Mouse (Mus musculus) neural tube, embryonic 12.5 days (tissue): Measurements from ENCODE around the gene Myt1. TPM values are rescaled to one million over a fixed set of nuclear protein-coding genes. Genes with fewer than 3 reads are reported as not detected.

Source experiments
- ATAC-seq: fragments of 200-750 bp; cut with Nextera tagmentation; 2 replicates; pipeline ENCODE4 v1.8.0; 2017; ENCODE audit warnings: low read depth, mild to moderate bottlenecking, moderate TSS enrichment, moderate library complexity; ENCODE audit not compliant: low FRiP score
- H3K27ac ChIP-seq: fragments of 300-500 bp; sonication (generic); 2 replicates; pipeline ENCODE4 v1.5.1; 2016
- H3K27me3 ChIP-seq: fragments of 300-500 bp; sonication (generic); replicated peaks from 2 replicates; pipeline ENCODE4 v1.6.1; 2016; ENCODE audit warnings: mild to moderate bottlenecking
- H3K36me3 ChIP-seq: fragments of 300-500 bp; sonication (generic); 2 replicates; pipeline ENCODE4 v1.6.1; 2016; ENCODE audit warnings: mild to moderate bottlenecking
- H3K4me1 ChIP-seq: fragments of 300-500 bp; sonication (generic); 2 replicates; pipeline ENCODE4 v1.6.1; 2016
- H3K4me2 ChIP-seq: fragments of 300-500 bp; sonication (generic); replicated peaks from 2 replicates; pipeline ENCODE4 v1.6.1; 2016; ENCODE audit warnings: mild to moderate bottlenecking
- H3K4me3 ChIP-seq: fragments of 300-500 bp; sonication (generic); 2 replicates; pipeline ENCODE4 v1.5.1; 2016
- H3K9ac ChIP-seq: fragments of 300-500 bp; sonication (generic); 2 replicates; pipeline ENCODE4 v1.6.1; 2016; ENCODE audit warnings: mild to moderate bottlenecking
- H3K9me3 ChIP-seq: fragments of 300-500 bp; sonication (generic); 2 replicates; pipeline ENCODE4 v1.6.1; 2016; ENCODE audit warnings: mild to moderate bottlenecking
- WGBS: fragments of 180-500 bp; shearing (Covaris S2); methylation state at CpG from one replicate; pipeline ENCODE4 v1.1.7; 2016; 5-methylcytosine and 5-hydroxymethylcytosine counted together
- polyA plus RNA-seq: library from polyadenylated mRNA; unstranded; fragments of >200 nt; fragmentation: Nextera tagmentation; extraction: Ambion mirVana; gene quantifications from 2 replicates; pipeline ENCODE4 v1.2.1, GENCODE M21; 2016

Myt1 gene
- 70.4 and 79.3 TPM in 2 replicates for polyA plus RNA-seq

DNA sequence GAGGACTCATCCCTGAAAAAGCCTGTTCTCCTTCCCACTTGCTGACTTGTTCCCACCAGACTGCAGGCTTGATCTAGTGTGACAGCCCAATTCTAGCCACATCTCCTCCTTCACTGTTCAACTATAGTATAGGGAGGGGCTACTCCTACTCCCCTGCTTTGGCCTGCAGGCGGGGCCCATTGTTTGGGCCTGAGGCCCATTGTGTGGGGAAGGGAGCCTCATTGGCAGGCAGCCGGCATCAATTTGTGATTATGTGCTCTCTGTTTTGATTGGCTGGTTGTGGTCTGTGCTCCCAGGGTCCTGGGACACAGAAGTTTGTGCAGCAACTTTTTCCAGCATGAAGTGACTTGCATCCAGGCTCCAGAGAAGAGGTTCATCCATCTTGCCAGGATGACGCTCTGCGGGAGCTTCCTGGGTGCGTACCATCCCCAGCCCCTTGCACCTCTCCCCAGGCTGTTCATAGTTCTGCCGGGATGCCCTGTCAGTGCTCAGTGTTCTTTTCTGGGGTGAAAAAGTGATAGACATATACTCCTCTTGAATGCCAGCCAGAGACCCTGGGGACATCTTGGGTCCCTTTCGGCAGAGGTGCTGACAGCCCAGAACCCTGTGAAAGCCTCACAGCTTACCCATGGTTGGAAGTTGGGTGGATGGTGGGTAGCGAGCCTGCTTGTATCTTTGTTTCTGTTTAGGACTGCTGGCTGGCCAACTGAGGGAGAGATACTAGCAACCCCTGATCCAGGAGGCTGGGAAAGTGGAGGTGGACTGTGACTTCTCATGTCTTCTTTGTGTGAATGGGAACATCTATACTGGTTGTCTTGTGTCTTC is at the start of gene Myt1:
TSS of gene Myt1 (plus strand) at position 327 of the 825 bp plus-strand sequence.
- peak within 1 kb of the TSS; percentile 74 for H3K27ac ChIP-seq
- ATAC-seq, result peak; percentile 77
- peak within 1 kb of the TSS; percentile 48 for H3K9ac ChIP-seq
- no peaks in the 10 kb centered on the region for H3K9me3 ChIP-seq
- no peaks in the 10 kb centered on the region for H3K36me3 ChIP-seq
- peaks cover 35% of the 10 kb centered on the region for H3K4me1 ChIP-seq
- peak within 1 kb of the TSS; percentile 75 for H3K4me2 ChIP-seq
- no peaks in the 10 kb centered on the region for H3K27me3 ChIP-seq
- peak within 1 kb of the TSS; percentile 34 for H3K4me3 ChIP-seq
- WGBS, result 18% methylated on average over 8 of the region's 8 CpGs

DNA sequence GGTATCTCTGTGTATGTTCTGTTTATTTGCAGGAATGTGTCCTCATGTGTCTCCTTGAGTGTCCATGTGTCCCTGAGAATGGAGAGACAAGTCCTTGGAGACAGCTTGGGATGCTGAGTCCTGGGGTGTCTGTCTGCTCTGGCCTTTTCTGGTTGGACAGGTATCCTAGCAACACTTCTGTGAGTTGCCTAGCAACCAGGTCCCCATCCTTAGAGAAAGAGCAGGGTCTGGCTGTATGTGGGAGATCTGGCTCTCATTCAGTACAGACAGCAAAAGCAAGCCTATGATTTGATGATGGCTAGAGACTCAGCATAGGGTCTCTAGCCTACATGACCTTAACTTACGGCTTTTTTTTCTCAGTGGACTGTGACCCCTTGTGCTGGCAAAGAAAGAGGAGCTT is 49.4 kb upstream of the Myt1 start:
- Histone ChIP-seq H3K4me1 (peaks cover 9% of the 10 kb centered on the region), H3K4me3 (no peak overlapping the region), H3K36me3 (no peaks in the 10 kb centered on the region), H3K4me2 (peak overlapping the region; percentile 58), H3K9me3 (no peaks in the 10 kb centered on the region), H3K27ac (no peak overlapping the region), H3K27me3 (no peaks in the 10 kb centered on the region), H3K9ac (no peak overlapping the region)
- ATAC-seq, result peak; percentile 38
- 49% methylated on average over 1 of the region's 1 CpGs for WGBS

DNA sequence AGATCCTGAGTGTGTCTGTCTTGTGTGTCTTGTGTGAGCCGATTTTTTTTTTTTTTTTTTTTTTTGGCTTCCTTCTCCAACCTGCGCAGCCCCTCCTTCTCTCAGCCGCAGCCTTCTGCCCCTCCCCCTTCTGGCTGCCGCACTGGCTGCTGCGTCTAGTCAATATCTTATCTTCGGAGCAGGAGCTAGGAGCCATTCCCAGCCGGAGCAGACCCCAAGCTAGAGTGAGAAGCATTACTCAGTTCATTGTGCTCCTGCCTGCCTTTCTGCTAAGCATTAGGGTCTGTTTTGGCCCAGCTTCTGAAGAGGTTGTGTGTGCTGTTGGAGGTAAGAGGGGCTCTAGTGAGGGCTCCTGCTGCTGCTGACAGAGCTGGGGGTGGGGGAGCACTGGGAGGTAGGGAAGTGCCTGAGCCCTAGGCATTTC is 48.2 kb upstream of the Myt1 start, which contains the start of gene Oprl1:
TSS of gene Oprl1 (plus strand) at position 114 of the 424 bp plus-strand sequence.
- peak within 1 kb of the TSS; percentile 43 for H3K4me3 ChIP-seq
- peak within 1 kb of the TSS; percentile 47 for H3K27ac ChIP-seq
- ATAC-seq, result peak; percentile 43; the same call in 1 of the 2 replicates
- H3K4me1 ChIP-seq, result peaks cover 9% of the 10 kb centered on the region
- H3K36me3 ChIP-seq, result 0 out of 2 replicates have a peak, but pooled peaks cover 4% of the 10 kb centered on the region
- H3K9me3 ChIP-seq, result no peaks in the 10 kb centered on the region
- peak within 1 kb of the TSS; percentile 58 for H3K4me2 ChIP-seq
- no peaks in the 10 kb centered on the region for H3K27me3 ChIP-seq
- H3K9ac ChIP-seq, result peak within 1 kb of the TSS; percentile 62
- WGBS, result 3% methylated on average over 7 of the region's 7 CpGs

DNA sequence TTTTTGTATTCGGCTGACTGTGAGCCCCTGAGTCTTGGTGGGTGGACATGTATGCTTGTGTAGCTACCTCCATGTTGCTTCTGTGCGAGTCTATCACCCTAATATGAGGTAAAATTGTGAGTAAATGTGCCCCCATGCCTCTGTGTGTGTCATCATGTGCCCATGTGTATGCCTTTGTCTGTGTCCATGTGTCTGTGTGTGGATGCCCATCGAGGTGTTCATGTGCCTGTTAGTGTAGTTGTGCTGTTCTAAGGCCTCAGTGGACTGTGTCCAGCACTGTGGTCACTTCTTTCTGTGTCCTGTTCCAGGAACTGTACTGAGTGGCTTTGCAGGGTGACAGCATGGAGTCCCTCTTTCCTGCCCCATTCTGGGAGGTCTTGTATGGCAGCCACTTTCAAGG is 47.8 kb upstream of the Myt1 start:
- peak overlapping the region; percentile 43 for H3K4me3 ChIP-seq
- H3K27ac ChIP-seq, result peak overlapping the region; percentile 47; the same call in 1 of the 2 replicates
- H3K9ac ChIP-seq, result peak overlapping the region; percentile 62
- H3K4me2 ChIP-seq, result peak overlapping the region; percentile 58
- H3K9me3 ChIP-seq, result no peaks in the 10 kb centered on the region
- H3K4me1 ChIP-seq, result peaks cover 9% of the 10 kb centered on the region
- 83% methylated on average over 3 of the region's 3 CpGs for WGBS
- peaks cover 4% of the 10 kb centered on the region; the same call in 1 of the 2 replicates for H3K36me3 ChIP-seq
- no peaks in the 10 kb centered on the region for H3K27me3 ChIP-seq
- peak; percentile 14; the same call in 1 of the 2 replicates for ATAC-seq

DNA sequence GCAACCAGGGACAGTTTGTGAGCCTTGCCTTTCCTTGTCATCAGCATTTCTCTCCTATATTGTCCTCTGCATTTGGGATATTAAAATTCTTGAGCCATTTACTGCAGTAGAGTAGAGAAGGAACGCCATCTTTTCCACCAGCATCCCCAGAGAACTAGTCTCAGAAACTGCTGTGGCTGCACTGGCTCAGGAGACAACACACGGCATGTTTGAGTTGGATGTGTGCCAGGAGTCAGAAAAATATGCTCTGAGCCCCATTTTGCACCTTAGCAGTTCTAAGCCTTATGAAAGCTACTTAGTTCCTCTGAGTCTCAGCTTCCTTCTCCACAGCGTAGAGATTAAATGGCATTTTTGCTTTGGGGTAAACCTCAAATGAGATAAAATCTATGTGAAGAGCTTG is 46.1 kb upstream of the Myt1 start:
- H3K4me1 ChIP-seq, result peaks cover 9% of the 10 kb centered on the region
- 73% methylated on average over 3 of the region's 3 CpGs for whole genome bisulfite sequencing

DNA sequence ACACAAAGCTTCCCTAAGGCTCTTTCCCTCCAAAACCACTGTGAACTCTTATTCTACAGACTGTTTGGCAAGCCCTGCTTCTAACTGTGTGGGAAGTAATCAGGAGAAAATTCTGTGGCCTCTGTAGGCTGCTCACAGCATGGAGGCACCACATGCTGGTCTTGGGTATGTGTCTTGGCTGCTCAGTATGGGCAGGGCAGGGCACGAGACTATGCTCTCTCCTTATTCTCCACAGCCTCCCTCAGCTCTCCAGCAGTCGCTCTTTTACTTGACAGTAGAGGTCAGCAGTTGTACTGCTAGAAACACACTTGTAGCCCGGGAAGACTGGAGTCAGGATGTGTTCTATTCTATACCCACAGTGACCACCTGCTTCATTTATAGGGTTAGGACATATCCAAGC is 43.1 kb upstream of the Myt1 start:
- H3K36me3 ChIP-seq, result peaks cover 4% of the 10 kb centered on the region; the same call in 1 of the 2 replicates
- no peak overlapping the region for H3K9ac ChIP-seq
- no peak overlapping the region for H3K4me3 ChIP-seq
- H3K4me2 ChIP-seq, result no peak overlapping the region
- H3K27me3 ChIP-seq, result no peaks in the 10 kb centered on the region
- WGBS, result 43% methylated on average over 3 of the region's 3 CpGs
- no peak overlapping the region for H3K27ac ChIP-seq
- H3K9me3 ChIP-seq, result no peaks in the 10 kb centered on the region
- no peak for ATAC-seq
- no peaks in the 10 kb centered on the region; the same call in 1 of the 2 replicates for H3K4me1 ChIP-seq

More for the DNA sequence above, 46.1 kb upstream of the Myt1 start:
- peaks cover 4% of the 10 kb centered on the region; the same call in 1 of the 2 replicates for H3K36me3 ChIP-seq
- no peak overlapping the region for H3K4me3 ChIP-seq
- H3K4me2 ChIP-seq, result peak overlapping the region; percentile 58
- H3K27me3 ChIP-seq, result no peaks in the 10 kb centered on the region
- H3K9me3 ChIP-seq, result no peaks in the 10 kb centered on the region
- ATAC-seq, result no peak
- no peak overlapping the region for H3K27ac ChIP-seq
- H3K9ac ChIP-seq, result no peak overlapping the region

DNA sequence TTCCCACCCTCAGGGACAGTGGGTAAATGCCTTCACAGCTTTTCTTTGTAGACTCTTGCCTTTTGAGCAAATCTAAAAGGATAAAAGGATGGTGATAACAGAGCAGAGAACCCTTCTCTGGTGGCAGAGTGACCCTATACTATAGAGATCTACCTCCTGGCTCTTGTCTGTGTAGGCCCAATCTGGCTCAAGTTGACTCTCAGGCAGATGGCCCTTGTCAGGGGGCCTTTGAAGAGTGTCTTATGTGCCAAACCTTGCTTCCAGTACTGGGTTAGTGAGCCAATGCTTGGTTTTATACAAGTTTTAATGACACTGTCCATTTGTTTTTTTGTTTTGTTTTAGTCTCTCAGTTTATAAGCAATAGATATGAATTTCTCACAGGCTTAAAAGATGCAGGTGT is 41.9 kb upstream of the Myt1 start:
- ATAC-seq, result no peak
- Histone ChIP-seq H3K27ac (no peak overlapping the region), H3K36me3 (peaks cover 4% of the 10 kb centered on the region; the same call in 1 of the 2 replicates)

DNA sequence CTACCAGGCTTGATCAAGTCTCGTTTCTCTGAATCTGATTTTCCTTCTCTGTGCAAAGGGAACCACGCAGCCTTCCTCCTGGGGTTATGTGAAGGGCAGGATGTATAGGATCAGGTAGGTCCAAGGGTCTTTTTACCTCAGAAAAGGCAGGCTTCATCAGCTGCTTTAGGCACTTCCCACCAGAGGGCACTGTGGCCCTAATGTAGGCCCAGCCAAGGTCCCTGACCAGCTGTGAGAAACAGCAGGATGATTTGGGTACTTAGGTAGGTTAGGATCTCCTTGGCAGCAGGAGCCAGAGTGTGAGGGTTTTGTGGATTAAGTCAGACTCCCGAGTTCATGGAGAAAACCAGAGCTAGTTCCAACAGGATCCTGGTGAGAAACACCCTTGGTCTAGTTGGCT is 40.9 kb upstream of the Myt1 start:
- 0 out of 2 replicates have a peak, but pooled peaks have one; percentile 41 for ATAC-seq
- 18% methylated on average over 3 of the region's 3 CpGs for WGBS
- H3K4me1 ChIP-seq, result no peaks in the 10 kb centered on the region
- H3K4me3 ChIP-seq, result no peak overlapping the region
- no peak overlapping the region for H3K9ac ChIP-seq
- H3K36me3 ChIP-seq, result peaks cover 4% of the 10 kb centered on the region; the same call in 1 of the 2 replicates
- no peaks in the 10 kb centered on the region for H3K27me3 ChIP-seq
- no peaks in the 10 kb centered on the region for H3K9me3 ChIP-seq
- no peak overlapping the region for H3K27ac ChIP-seq
- no peak overlapping the region for H3K4me2 ChIP-seq

More for the DNA sequence above, 41.9 kb upstream of the Myt1 start:
- H3K9ac ChIP-seq, result no peak overlapping the region
- H3K9me3 ChIP-seq, result no peaks in the 10 kb centered on the region
- H3K4me3 ChIP-seq, result no peak overlapping the region
- no peaks in the 10 kb centered on the region; the same call in 1 of the 2 replicates for H3K4me1 ChIP-seq
- H3K27me3 ChIP-seq, result no peaks in the 10 kb centered on the region
- no peak overlapping the region for H3K4me2 ChIP-seq

DNA sequence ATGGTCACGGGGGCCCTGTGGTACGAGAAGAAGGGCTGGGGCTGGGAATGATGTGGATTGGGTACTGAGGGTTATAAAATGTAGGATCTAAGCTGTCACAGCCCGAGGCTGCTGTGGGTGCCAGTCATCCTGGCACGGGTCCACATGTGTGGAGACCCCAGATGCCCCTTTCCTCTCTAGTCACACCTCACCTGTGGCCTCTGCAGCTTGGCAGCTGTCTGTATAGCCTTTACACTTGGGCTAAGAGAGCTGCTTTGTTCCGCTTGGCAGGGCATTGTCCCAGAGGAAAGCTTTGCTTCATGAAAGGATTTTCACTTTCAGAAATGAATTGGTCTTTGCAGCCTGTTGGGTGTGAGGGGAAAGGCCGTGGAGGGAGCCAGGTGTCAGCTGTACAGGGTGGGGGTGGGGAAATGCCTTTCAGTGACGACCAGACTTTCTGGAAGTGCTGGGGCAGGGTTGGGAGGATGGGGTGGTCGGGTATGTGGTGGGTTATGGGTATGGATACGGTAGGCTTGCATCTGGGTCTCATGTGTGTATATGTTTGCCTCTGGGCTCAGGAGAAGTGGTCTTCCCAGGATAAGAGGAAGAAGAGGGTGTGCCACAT is 35.4 kb upstream of the Myt1 start:
- Histone ChIP-seq H3K36me3 (no peaks in the 10 kb centered on the region), H3K4me2 (no peak overlapping the region), H3K4me1 (peaks cover 6% of the 10 kb centered on the region; the same call in 1 of the 2 replicates), H3K27me3 (no peaks in the 10 kb centered on the region), H3K9me3 (no peaks in the 10 kb centered on the region), H3K9ac (no peak overlapping the region), H3K4me3 (no peak overlapping the region), H3K27ac (no peak overlapping the region)
- 50% methylated on average over 9 of the region's 9 CpGs for WGBS
- ATAC-seq, result peak; percentile 65

DNA sequence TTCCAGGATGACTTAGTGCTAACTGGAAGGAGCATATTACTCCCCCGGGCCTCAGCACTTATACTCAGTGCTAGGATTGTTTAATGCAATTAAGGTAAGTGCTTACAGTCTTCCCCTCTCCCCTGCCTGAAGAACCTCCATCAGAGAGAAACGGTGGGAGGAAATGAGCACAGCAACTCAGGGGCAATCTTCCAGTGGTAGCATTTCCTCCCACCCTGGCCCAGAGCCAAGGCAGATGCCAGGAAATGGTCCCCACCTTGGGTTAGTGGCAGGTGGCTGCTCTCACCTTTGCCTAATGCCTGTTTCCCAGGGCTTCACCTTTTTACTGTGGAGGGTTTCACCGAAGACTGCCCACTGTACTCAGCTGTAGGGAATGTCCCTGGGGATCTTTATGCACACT is 33.1 kb upstream of the Myt1 start:
- H3K9me3 ChIP-seq, result no peaks in the 10 kb centered on the region
- no peak overlapping the region for H3K4me3 ChIP-seq
- no peak overlapping the region for H3K9ac ChIP-seq
- no peaks in the 10 kb centered on the region for H3K36me3 ChIP-seq
- H3K4me2 ChIP-seq, result no peak overlapping the region
- WGBS, result 64% methylated on average over 3 of the region's 3 CpGs
- H3K27me3 ChIP-seq, result no peaks in the 10 kb centered on the region
- no peak overlapping the region for H3K27ac ChIP-seq
- ATAC-seq, result no peak
- peaks cover 6% of the 10 kb centered on the region; the same call in 1 of the 2 replicates for H3K4me1 ChIP-seq

DNA sequence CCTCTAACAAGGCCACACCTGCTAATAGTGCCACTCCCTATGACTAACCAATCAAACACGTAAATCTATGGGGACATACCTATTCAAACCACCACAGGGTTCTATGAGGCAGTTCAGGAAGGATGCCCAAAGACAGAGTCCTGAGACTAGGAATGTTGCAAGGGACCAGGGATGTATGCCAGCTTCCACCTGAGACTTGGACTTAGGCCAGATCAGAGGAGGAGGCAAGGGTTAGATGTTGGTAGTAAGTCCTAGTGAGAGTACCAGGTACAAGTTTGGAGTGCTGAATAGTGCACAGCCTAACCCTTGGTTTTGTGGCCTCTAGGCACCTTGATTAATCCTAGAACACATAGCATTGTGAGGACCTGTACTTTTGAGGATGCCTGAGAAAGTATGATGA is 10.5 kb upstream of the Myt1 start:
- no peak overlapping the region for H3K4me2 ChIP-seq
- H3K9me3 ChIP-seq, result no peaks in the 10 kb centered on the region
- 79% methylated on average over 1 of the region's 1 CpGs for WGBS

DNA sequence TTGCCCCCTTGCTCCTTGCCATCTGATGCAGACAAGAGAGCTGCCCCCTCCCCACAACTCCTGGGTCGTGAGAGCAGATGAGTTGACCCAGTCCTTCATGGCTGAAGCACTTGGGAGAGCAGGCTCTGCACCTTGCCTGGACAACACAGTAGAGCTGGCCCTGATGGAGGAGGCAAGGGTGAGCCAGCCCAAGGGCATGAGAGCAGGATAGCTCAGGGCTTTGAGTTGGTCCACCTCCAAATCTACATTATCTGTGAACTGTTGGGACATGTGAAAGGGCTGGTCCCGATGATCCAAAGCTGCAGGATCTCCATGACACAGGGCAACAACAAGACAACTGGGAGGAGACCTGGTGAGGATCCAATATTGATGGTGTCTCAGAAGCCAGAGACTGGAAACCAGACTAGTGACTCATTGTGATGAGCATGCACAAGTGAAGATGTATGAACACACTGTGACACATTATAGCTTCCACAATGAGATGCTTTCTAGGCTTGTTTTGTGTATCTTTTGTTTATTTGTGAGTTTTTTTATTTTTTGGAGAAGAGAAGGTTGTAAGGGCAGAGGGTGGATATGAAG is 4.9 kb upstream of the Myt1 start:
- H3K4me3 ChIP-seq, result no peak overlapping the region
- H3K27ac ChIP-seq, result no peak overlapping the region
- ATAC-seq, result no peak
- peaks cover 16% of the 10 kb centered on the region for H3K4me1 ChIP-seq
- WGBS, result 61% methylated on average over 2 of the region's 2 CpGs
- H3K27me3 ChIP-seq, result no peaks in the 10 kb centered on the region
- H3K36me3 ChIP-seq, result no peaks in the 10 kb centered on the region
- H3K4me2 ChIP-seq, result no peak overlapping the region
- no peak overlapping the region for H3K9ac ChIP-seq
- no peaks in the 10 kb centered on the region for H3K9me3 ChIP-seq

More for the DNA sequence above, 10.5 kb upstream of the Myt1 start:
- Histone ChIP-seq H3K36me3 (no peaks in the 10 kb centered on the region), H3K4me1 (no peaks in the 10 kb centered on the region), H3K9ac (no peak overlapping the region), H3K27me3 (no peaks in the 10 kb centered on the region), H3K4me3 (no peak overlapping the region), H3K27ac (no peak overlapping the region)
- ATAC-seq, result no peak
